Mouse (Mus musculus) heart, adult 18-20 months (tissue): ENCODE measurements around the gene Pomc. TPM values are rescaled to one million over a fixed set of nuclear protein-coding genes. Genes with fewer than 3 reads are reported as not detected.
"Not testable (repeated sequence)": the region's sequence is repeated elsewhere in the genome, so short reads cannot be mapped to it uniquely, and the experiment has no call there.

ENCODE experiments used
- DNase-seq, 2 experiments: peaks; one replicate each; pipeline ENCODE4 v3.0.0; 2021 to 2022; ENCODE audit warnings: mixed read lengths in 1 of 2
- total RNA-seq, 2 experiments: library from RNA; stranded (reverse); gene quantifications; 2 replicates each; pipeline ENCODE4 v1.2.3; 2021

Pomc gene
- total RNA-seq, 2 experiments from 2014 or later, result 0.65 TPM; not detected in 1

- DNase-seq, result no peak
These were observed 13.6 kb downstream of the Pomc start for GRCm38 (mm10) chr12:3968380-3968779.

GRCm38 (mm10) chr12:3973169-3973568, 18.4 kb downstream of the Pomc start:
- DNase-seq, result not testable (repeated sequence)

DNA sequence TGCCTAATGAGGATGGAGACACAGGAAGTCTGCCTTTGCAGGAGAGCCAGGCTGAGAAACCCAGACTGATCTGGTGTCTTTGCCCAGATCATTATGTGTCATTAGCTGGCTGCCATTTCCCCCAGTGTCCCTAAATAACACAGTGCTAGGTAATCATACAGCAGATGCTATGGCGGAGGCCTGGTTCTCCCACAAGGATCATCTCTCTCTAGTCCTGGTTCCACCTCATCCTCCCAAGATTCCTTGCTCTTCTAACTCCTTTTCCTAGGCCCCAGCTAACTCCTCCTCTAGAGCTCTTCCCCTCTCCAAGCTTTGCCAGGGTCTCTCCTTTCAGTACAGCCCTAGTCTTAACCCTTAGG, 26.2 kb downstream of the Pomc start:
- no peak for DNase-seq

GRCm38 (mm10) chr12:3981350-3982131, 26.8 kb downstream of the Pomc start:
- peak; percentile 90 to 95 for DNase-seq

DNA sequence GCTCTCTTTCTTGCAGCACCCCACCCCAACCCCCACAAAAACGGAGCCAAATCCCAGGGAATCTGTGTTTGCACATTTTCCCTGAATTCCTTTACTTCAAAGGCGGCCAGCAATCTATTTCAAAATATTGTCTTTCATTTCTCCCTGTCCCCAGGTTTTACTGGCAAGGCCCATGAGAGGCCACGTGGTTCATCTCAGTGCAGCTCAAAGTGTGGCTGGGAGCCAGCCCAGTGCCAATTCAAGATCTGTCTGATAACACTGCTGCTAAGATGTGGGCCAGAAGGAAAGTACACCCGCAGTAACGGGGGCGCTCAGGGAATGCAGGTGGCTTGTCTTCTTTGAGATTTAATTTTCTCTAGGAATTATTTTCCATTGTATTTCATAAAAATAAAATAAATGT, 27.5 kb downstream of the Pomc start:
- DNase-seq, result no peak

DNA sequence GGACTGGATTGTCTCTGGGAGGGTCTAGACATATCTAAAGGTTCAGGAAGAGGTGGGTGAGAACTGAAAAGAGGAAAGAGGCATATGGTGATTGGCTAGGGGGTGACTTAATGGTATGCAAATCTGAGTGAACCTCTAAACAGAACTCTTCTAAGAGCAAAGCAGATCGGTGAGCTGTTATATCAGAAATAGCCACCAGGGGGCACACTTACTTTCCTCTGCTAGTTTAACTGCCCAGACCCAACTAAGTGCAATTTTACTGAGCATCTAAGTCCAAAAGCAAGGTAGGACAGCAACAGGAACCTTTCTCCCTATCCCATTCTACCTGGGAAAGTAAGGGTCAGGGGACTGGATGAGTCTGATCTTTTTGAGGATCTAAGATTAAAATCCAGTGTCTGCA, 29.0 kb downstream of the Pomc start:
- peak; percentile 72 to 90 for DNase-seq

- no peak for DNase-seq
These were observed 29.7 kb downstream of the Pomc start for GRCm38 (mm10) chr12:3984446-3984845.

- no peak for DNase-seq
These were observed 35.2 kb downstream of the Pomc start for GRCm38 (mm10) chr12:3989943-3990342.

DNA sequence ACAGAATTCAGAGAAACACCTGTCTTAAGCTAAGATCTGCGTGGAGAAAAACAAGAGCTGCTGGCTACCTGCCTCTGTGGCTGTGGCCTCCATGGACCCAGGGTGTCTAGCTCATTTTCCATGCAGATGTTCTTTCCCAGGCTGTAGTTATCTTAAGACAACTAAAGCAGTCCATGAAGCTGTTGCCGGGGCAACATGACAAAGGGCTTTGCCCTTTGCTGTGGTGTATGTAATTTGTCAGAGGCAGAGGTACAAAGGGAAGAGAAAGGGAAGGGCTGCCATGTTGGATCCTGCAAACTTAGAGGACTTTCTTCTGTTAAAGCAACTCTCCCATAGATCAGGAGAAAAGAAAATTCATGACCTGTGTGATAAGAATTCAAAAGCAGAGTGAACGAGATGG, 36.3 kb downstream of the Pomc start:
- DNase-seq, result no peak

GRCm38 (mm10) chr12:3996749-3997148, 42.0 kb downstream of the Pomc start:
- DNase-seq, result no peak

DNA sequence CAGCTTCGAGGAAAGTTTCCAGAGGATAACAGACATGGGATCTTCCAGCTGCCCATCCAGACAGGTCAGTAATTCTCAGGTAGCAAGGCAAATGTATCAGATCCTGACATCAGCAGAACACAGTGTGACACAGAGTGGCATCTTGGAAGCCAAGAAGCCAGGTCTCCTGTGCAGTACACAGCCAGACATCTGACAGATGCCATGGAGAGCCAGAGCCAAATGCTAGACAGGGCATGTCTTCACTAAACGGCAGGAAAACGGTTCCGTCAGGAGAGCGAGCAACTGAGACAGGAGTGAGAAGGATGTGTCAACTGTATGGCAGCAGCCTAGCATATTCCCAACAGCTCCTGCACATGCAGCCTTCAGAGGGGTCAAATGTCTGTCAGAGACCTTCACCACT, 45.7 kb downstream of the Pomc start:
- DNase-seq, result no peak

- DNase-seq, result peak in 1 of 2 experiments; percentile 80
These were observed 49.9 kb downstream of the Pomc start for GRCm38 (mm10) chr12:4004648-4005047.

GRCm38 (mm10) chr12:4006079-4006478, 51.3 kb downstream of the Pomc start:
- DNase-seq, result peak in 1 of 2 experiments; percentile 61

DNA sequence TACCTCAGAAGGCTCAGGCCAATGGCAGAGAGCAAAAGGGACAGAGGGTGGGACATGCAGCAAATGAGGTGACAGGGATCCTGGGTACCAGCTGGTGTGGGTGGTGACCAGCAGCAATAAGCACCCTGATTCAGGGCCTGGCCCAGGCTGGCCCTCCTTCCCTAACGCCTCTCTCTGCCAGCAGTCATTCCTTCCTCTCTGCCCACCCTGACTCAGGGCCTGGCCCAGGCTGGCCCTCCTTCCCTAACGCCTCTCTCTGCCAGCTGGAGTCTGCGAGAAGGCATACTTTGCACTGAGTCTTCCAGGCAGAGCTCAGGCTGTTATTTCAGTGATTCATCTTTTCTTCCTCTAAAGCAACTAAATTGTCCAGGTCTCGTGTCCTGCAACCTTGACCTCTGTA, 52.4 kb downstream of the Pomc start:
- DNase-seq, result peak in 1 of 2 experiments; percentile 42

GRCm38 (mm10) chr12:4007766-4008165, 53.0 kb downstream of the Pomc start:
- peak in 1 of 2 experiments; percentile 56 for DNase-seq

DNA sequence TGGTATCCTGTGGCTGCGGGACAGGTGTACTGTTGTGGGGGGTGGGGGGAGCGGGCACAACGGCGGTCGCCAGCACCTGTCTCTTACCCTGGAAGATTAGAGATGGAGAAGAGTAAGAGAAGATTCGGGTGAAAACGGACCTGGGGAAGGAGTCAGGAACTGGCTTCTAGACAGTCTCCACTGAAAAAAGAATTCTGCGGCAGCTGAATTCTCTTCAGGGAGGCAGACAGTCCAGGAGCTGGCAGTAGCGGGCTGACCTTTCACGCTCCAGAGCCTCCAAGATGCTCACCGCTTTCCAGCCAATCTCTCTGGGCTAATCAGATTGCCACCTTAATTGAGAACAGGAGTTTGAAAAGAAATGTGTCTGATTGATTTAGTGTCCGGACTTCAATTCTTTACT, 54.0 kb downstream of the Pomc start:
- DNase-seq, result no peak

Other genes starting within 250 kb of the Pomc start
- gene Dnmt3a, start 148.9 kb upstream of the Pomc start, total RNA-seq, result 10 to 100 TPM; 38.8 to 42.4 TPM
- gene Efr3b, start 84.0 kb downstream of the Pomc start, total RNA-seq, result 10 to 100 TPM in 1 of 2 experiments, 1 to 10 TPM in 1; 5.2 to 11.0 TPM
- 10 to 100 TPM in 1 of 2 experiments, 1 to 10 TPM in 1; 8.7 to 10.0 TPM for gene Dnajc27, start 127.6 kb downstream of the Pomc start, total RNA-seq
- gene Adcy3, start 178.2 kb downstream of the Pomc start, total RNA-seq, result 1 to 10 TPM; 3.4 to 5.2 TPM